Mouse (Mus musculus) urinary bladder, adult 2 months (tissue): ENCODE measurements around the gene Abhd4. TPM values are rescaled to one million over a fixed set of nuclear protein-coding genes. Genes with fewer than 3 reads are reported as not detected.

ENCODE experiments used
- DNase-seq: peaks from one replicate; pipeline ENCODE4 v3.0.0; 2022; ENCODE audit warnings: low spot score
- polyA plus RNA-seq: library from polyadenylated mRNA; depleted of rRNA; stranded (reverse); fragments of >200 nt; gene quantifications from 2 replicates; pipeline ENCODE4 v1.2.3, GENCODE M21; 2012; rRNA removed

Gene Abhd4
- polyA plus RNA-seq, result 38.1 and 62.8 TPM in 2 replicates

GRCm38 (mm10) chr14:54253741-54254291, at the start of gene Abhd4, which contains the start of gene Dad1:
Gene Abhd4, plus strand, starts transcription at chr14:54254188.
Gene Dad1, minus strand, starts transcription at chr14:54254104.
- DNase-seq, result peak; percentile 93

DNA sequence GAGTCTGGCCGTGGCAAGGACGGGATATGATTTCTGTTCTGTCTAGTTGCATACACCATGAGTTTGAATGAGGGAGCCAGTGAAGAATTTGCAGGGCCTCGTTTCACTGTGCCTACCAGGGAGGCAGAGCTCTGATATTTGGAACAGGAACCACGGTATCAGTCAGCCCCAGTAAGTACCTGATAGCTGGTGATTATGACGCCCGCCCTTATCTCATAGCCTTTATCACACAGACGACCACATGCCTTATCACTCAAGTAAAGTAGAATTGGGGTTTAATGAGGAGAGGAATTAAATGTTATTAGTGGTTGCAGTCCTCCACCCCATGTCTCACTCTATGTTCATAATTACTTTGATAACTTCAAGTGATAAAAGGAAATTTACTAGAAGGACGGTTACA, 49.7 kb upstream of the Abhd4 start:
- no peak for DNase-seq

- DNase-seq, result no peak
Measured at GRCm38 (mm10) chr14:54204786-54205185, 49.2 kb upstream of the Abhd4 start.

DNA sequence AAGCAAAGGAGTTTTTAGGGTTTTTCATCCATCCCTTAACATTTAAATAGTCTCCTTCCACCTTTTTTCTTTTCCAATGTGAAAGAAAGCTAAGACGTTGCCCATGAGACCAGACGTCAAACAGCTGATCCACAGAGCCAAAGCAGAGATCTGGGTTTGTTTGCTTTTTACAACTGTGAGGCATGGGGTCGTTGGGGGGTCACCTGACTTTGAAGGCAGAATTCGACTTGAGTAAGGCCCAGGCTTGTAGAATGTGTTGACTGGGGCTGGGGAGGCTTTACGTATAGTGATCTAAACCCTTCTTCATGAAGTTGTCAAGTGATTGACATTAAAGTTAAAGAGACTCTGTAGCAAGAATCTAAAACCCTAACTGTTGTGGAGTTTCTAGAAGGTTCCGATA, 48.1 kb upstream of the Abhd4 start:
- no peak for DNase-seq

DNA sequence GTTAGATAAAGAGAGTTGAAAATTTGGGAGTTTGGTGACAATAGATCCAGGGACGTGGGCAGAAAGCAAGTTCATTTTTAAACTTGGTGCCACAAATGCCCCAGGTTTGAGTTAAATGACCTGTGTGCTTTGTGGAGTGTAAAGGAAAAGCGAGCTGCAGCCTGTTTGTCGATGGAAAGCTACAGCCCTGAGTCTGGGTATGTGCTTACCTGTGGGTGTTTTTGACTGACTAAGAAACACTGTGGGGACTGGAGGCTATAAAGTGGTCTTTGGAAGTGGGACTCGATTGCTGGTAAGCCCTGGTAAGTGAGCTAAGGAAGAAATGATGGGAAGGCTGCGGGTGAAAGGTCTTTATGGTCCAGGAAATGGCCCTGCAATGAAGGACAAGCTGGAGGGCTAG, 47.7 kb upstream of the Abhd4 start:
- no peak for DNase-seq

- DNase-seq, result no peak
Measured at GRCm38 (mm10) chr14:54206750-54207550, 47.0 kb upstream of the Abhd4 start.

- DNase-seq, result no peak
Measured at GRCm38 (mm10) chr14:54207924-54208323, 46.1 kb upstream of the Abhd4 start.

DNA sequence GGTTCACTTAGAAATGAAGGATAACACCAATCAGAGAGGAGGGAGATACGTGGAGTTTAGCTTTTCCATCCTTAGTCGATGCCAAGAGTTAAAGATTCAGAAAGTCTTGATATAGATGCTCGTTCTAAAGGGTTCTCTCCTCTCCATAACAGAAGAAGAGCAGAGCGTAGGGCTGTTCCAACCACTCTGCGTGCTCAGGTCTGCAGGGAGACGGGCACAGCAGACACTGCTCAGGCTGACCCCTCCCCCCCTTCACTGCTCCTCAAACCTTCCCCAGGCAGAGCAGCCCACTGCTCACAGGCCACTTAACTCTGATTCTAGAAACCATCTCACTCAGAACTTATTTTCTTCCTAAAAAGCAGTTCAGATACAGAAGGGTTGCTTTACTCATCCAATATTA, 45.2 kb upstream of the Abhd4 start:
- no peak for DNase-seq

GRCm38 (mm10) chr14:54209932-54210331, 44.1 kb upstream of the Abhd4 start:
- DNase-seq, result no peak

DNA sequence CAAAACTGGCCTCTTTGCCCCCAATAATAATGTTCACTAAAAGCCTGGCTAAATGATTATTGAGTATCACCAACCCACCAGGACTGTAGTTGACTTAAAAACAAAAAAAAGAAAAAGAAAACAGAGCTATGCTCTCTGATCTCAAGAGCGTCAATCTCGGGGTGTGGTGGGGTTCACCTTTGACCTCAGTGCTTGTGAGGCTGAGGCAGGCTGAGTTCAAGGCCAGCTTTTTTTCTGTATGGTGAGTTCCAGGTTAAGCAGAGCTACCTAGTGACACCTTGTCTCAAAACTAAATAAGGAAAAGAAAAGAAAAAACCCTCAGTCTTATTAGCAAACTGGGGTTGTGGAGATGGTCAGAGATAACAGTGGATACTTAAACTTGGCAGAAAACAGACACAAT, 43.6 kb upstream of the Abhd4 start:
- DNase-seq, result no peak

GRCm38 (mm10) chr14:54211199-54211598, 42.8 kb upstream of the Abhd4 start:
- DNase-seq, result no peak

GRCm38 (mm10) chr14:54211755-54212154, 42.2 kb upstream of the Abhd4 start:
- no peak for DNase-seq

GRCm38 (mm10) chr14:54213734-54214133, 40.3 kb upstream of the Abhd4 start:
- no peak for DNase-seq

GRCm38 (mm10) chr14:54214477-54214876, 39.5 kb upstream of the Abhd4 start:
- DNase-seq, result no peak

DNA sequence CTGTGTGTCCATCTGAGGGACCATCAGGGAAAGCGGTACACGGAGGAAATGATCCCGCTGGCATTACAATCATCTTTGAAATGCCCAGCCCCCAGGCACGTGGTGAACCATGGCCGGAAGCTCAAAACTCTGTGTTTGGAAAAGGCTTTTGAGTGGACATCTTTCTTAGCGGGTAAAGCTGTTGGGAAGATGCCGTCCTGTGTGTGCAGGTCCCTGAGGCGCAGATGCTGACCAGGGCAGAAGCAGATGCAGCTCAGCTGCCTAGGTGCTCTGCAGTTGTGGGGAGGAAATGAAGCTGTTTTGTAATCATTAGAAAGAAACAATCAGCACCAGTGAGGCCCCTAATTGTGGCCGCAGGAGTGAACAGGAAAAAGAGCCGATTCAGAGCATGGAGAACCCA, 39.1 kb upstream of the Abhd4 start:
- DNase-seq, result no peak

DNA sequence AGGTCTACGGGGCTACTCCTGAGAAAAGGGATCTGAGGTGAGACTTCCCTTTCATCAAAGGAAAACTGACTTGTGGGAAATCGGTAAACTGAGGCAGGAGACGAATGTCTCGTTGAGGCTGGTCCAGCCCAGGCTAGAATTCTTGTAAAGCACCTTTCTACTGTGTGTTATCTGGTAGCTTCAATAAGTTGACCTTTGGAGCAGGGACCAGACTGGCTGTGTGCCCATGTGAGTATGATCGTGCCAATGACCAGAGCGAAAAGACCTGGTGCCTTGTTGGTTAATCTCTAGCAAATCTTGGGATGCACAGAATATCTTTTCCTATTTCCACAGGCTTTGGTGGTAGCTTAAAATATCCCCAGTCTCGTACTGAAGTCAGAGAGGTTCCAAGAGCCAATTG, 37.9 kb upstream of the Abhd4 start:
- DNase-seq, result no peak

- DNase-seq, result no peak
Measured at GRCm38 (mm10) chr14:54218233-54218632, 35.8 kb upstream of the Abhd4 start.

GRCm38 (mm10) chr14:54218721-54219120, 35.3 kb upstream of the Abhd4 start:
- DNase-seq, result no peak

DNA sequence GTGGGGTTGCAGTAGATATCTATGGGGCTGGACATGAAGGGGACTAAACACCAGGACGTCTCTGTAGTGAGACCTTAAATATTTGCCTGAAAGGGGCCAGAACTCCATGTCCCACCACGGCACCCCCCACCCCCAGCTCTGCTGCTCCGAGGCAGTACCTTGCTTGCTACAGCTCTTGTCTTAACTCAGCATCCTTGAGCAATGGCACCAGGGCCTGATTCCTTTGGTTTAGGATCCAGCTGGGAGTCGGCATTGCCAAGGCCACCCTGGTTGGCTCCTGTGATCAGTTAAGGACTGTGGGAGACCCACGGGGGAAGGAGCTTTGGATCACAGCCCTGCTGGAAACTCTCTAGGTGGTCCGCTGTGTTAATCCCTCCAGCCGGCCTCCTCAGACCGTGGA, 34.7 kb upstream of the Abhd4 start:
- no peak for DNase-seq

- no peak for DNase-seq
Measured at GRCm38 (mm10) chr14:54219849-54220248, 34.1 kb upstream of the Abhd4 start.

- no peak for DNase-seq
Measured at GRCm38 (mm10) chr14:54220726-54221494, 33.1 kb upstream of the Abhd4 start.

GRCm38 (mm10) chr14:54221641-54222040, 32.3 kb upstream of the Abhd4 start:
- no peak for DNase-seq

- DNase-seq, result no peak
Measured at GRCm38 (mm10) chr14:54222289-54222727, 31.7 kb upstream of the Abhd4 start.
